Mouse (Mus musculus): ENCODE data around the gene Bcl7c. TPM values are rescaled to one million over a fixed set of nuclear protein-coding genes. Genes with fewer than 3 reads are reported as not detected.

Gene Bcl7c
- polyA plus RNA-seq (2015; fragmentation: Nextera tagmentation; extraction: Ambion mirVana) = 26.6 and 27.7 TPM in 2 replicates

DNA sequence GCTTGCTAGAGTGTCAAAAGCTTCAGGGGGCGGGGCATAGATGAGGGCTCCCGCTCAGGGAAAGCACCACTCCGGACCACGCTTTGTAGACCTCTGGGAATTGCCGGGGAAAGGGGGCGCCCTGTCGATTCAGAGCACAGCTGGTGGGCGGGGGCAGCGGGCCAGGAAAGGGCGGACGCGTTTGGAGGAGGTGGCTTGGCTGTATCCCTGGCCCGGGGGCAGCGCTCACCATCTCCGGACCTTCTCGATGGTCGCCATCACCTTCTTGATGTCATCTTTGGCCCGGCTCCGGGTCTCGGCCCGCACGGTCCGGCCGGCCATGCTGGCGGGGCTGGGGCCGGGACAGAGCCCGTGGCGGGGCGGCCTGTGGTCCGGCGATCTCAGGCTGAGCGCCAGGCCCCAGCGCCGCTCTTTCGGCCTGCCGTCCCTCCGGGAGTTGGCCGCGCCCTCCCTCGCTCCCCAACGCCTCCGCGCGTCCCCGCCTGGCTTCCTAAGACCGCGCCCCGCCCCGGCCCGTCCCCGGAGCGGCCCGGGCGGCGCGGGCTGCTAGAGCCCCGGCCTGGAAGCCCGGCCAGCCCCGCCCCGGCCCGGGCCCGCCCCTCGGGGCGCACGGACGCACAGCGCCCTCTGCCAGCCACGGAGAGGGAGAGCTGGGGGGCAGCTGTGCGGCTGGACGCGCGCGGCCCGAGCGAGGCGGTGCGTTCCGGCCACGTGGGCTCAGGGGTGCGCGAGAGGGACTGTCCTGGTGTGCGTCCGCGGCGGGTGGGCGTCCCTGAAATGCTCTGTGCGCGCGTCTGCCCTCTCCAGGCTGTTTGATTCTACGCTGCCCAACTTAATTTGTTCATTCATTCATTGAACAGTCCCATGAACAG, at the start of gene Bcl7c:
Gene Bcl7c, minus strand, starts transcription at position 727 of the 872 bp plus-strand sequence.
- Histone ChIP-seq H3K36me3 (ENCODE audit: control insufficient read depth, insufficient read depth) (peaks cover 24% of the 10 kb centered on the region; the same call in 1 of the 2 replicates), H3K4me2 (replicated peaks; ENCODE audit: low read depth) (peak within 1 kb of the TSS; percentile 86), H3K4me1 (replicated peaks; ENCODE audit: control insufficient read depth, insufficient read depth, low read length) (peaks cover 9% of the 10 kb centered on the region; the same call in 1 of the 2 replicates), H3K27ac (ENCODE audit: low read depth, low read length) (peak within 1 kb of the TSS; percentile 95), H3K9me3 (ENCODE audit: control insufficient read depth) (no peaks in the 10 kb centered on the region), H3K4me3 (ENCODE audit: low read depth, low read length) (peak within 1 kb of the TSS; percentile 80), H3K27me3 (replicated peaks; ENCODE audit: control insufficient read depth, insufficient read depth, low read length) (no peaks in the 10 kb centered on the region), H3K9ac (ENCODE audit: low read depth, low read length) (peak within 1 kb of the TSS; percentile 77)
- peak; percentile 81 for ATAC-seq
- TF ChIP-seq CTCF (IDR thresholded peaks at IDR 0.05; ENCODE audit: low read depth) = peak; percentile 80
- under 1% methylated on average over 71 of the region's 90 CpGs for WGBS

DNA sequence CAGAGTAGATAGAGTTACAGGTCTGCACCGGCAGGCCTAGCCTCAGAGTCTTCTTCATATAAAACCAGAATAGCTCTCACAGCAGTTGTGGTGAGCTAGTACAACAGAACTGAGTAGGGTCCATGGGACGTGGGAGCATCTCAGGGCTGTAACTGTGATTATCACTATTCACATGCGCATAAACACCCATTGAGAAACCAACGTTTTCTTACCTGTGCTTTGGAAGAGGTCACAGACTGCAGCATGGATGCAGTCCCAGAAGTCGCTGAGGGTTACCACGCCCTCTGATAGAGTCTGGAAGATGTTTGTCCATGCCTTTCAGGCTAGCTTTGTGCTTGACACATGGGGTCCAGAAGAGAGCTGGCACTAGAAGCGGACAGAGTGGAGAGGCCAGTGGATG, 45.0 kb upstream of the Bcl7c start:
- peaks cover 83% of the 10 kb centered on the region for H3K36me3 ChIP-seq (ENCODE audit: control insufficient read depth, insufficient read depth)
- H3K27ac ChIP-seq (ENCODE audit: low read depth, low read length) = no peak overlapping the region
- H3K9ac ChIP-seq (ENCODE audit: low read depth, low read length) = no peak overlapping the region
- no peak for ATAC-seq
- no peak for TF ChIP-seq CTCF (IDR thresholded peaks at IDR 0.05; ENCODE audit: low read depth)
- H3K9me3 ChIP-seq (ENCODE audit: control insufficient read depth) = no peaks in the 10 kb centered on the region
- no peaks in the 10 kb centered on the region for H3K27me3 ChIP-seq (replicated peaks; ENCODE audit: control insufficient read depth, insufficient read depth, low read length)
- H3K4me3 ChIP-seq (ENCODE audit: low read depth, low read length) = no peak overlapping the region
- 75% methylated on average over 7 of the region's 7 CpGs for WGBS
- H3K4me2 ChIP-seq (replicated peaks; ENCODE audit: low read depth) = no peak overlapping the region
- H3K4me1 ChIP-seq (replicated peaks; ENCODE audit: control insufficient read depth, insufficient read depth, low read length) = no peaks in the 10 kb centered on the region

DNA sequence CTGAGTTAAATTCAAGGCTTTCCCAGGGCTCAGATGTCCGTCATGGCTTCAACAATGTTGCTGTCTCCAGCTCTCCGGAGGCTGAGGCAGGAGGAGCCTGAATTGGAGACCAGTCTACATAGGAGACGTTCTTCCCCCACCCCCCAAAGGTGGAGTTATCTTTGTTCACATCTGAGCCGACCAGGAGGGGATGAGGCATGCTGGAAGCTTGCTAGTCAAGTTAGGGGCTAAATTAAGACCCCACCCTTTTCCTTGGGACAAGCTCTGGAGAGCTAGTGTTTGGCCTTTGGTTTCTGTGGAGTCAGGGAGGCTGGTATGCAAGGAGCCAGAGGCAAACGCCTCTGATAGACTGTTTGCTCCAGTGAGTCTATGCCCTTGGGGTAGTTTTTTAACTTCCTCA, 44.4 kb upstream of the Bcl7c start:
- peaks cover 89% of the 10 kb centered on the region for H3K36me3 ChIP-seq (ENCODE audit: control insufficient read depth, insufficient read depth)
- H3K4me1 ChIP-seq (replicated peaks; ENCODE audit: control insufficient read depth, insufficient read depth, low read length) = no peaks in the 10 kb centered on the region
- TF ChIP-seq CTCF (IDR thresholded peaks at IDR 0.05; ENCODE audit: low read depth) = no peak
- WGBS = 54% methylated on average over 5 of the region's 5 CpGs
- H3K9me3 ChIP-seq (ENCODE audit: control insufficient read depth) = no peaks in the 10 kb centered on the region
- H3K27ac ChIP-seq (ENCODE audit: low read depth, low read length) = no peak overlapping the region
- H3K27me3 ChIP-seq (replicated peaks; ENCODE audit: control insufficient read depth, insufficient read depth, low read length) = no peaks in the 10 kb centered on the region
- H3K4me2 ChIP-seq (replicated peaks; ENCODE audit: low read depth) = no peak overlapping the region
- no peak overlapping the region for H3K9ac ChIP-seq (ENCODE audit: low read depth, low read length)
- ATAC-seq = no peak
- H3K4me3 ChIP-seq (ENCODE audit: low read depth, low read length) = no peak overlapping the region

DNA sequence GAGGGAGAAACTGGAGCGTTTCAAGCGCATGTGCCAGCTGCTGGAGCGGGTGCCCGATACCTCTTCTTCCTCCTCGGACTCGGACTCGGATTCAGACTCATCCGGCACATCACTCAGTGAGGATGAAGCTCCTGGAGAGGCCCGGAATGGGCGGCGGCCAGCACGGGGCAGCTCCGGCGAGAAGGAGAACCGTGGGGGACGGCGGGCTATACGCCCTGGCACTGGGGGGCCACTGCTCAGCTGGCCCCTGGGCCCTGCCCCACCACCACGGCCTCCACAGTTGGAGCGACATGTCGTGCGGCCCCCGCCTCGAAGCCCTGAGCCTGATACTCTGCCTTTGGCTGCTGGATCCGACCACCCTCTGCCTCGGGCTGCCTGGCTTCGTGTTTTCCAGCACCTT, 43.3 kb upstream of the Bcl7c start:
- no peak for TF ChIP-seq CTCF (IDR thresholded peaks at IDR 0.05; ENCODE audit: low read depth)

DNA sequence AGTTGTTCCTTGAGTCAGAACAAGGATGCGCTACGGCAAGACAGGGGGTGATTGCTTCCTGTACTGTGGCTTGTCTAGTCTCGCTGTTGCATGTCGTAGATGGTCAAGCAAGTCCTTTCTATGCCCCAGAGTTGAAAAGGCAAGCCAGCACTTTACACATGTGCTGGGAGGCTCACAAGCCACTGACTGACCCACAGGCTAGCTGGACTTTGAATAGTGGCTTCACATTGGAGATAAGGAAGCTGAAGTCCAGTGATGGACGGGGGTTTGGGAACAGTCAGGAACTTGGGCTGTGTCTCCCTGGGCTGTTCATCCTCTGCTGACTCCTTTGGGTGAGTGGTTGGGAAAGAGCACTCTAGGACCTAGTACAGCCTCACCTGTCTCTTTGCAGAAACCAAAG, 42.9 kb upstream of the Bcl7c start:
- no peak overlapping the region for H3K4me3 ChIP-seq (ENCODE audit: low read depth, low read length)
- H3K4me2 ChIP-seq (replicated peaks; ENCODE audit: low read depth) = no peak overlapping the region
- ATAC-seq = no peak
- 86% methylated on average over 5 of the region's 5 CpGs for WGBS
- H3K4me1 ChIP-seq (replicated peaks; ENCODE audit: control insufficient read depth, insufficient read depth, low read length) = no peaks in the 10 kb centered on the region
- no peak overlapping the region for H3K9ac ChIP-seq (ENCODE audit: low read depth, low read length)
- no peak for TF ChIP-seq CTCF (IDR thresholded peaks at IDR 0.05; ENCODE audit: low read depth)
- H3K36me3 ChIP-seq (ENCODE audit: control insufficient read depth, insufficient read depth) = peaks cover 77% of the 10 kb centered on the region
- H3K9me3 ChIP-seq (ENCODE audit: control insufficient read depth) = no peaks in the 10 kb centered on the region
- no peak overlapping the region for H3K27ac ChIP-seq (ENCODE audit: low read depth, low read length)
- H3K27me3 ChIP-seq (replicated peaks; ENCODE audit: control insufficient read depth, insufficient read depth, low read length) = no peaks in the 10 kb centered on the region

More for the DNA sequence above, 43.3 kb upstream of the Bcl7c start:
- no peak overlapping the region for H3K27ac ChIP-seq (ENCODE audit: low read depth, low read length)
- 92% methylated on average over 27 of the region's 27 CpGs for WGBS
- H3K4me3 ChIP-seq (ENCODE audit: low read depth, low read length) = no peak overlapping the region
- no peaks in the 10 kb centered on the region for H3K4me1 ChIP-seq (replicated peaks; ENCODE audit: control insufficient read depth, insufficient read depth, low read length)
- ATAC-seq = no peak
- H3K9me3 ChIP-seq (ENCODE audit: control insufficient read depth) = no peaks in the 10 kb centered on the region
- H3K27me3 ChIP-seq (replicated peaks; ENCODE audit: control insufficient read depth, insufficient read depth, low read length) = no peaks in the 10 kb centered on the region
- H3K36me3 ChIP-seq (ENCODE audit: control insufficient read depth, insufficient read depth) = peaks cover 81% of the 10 kb centered on the region
- no peak overlapping the region for H3K9ac ChIP-seq (ENCODE audit: low read depth, low read length)
- no peak overlapping the region for H3K4me2 ChIP-seq (replicated peaks; ENCODE audit: low read depth)

DNA sequence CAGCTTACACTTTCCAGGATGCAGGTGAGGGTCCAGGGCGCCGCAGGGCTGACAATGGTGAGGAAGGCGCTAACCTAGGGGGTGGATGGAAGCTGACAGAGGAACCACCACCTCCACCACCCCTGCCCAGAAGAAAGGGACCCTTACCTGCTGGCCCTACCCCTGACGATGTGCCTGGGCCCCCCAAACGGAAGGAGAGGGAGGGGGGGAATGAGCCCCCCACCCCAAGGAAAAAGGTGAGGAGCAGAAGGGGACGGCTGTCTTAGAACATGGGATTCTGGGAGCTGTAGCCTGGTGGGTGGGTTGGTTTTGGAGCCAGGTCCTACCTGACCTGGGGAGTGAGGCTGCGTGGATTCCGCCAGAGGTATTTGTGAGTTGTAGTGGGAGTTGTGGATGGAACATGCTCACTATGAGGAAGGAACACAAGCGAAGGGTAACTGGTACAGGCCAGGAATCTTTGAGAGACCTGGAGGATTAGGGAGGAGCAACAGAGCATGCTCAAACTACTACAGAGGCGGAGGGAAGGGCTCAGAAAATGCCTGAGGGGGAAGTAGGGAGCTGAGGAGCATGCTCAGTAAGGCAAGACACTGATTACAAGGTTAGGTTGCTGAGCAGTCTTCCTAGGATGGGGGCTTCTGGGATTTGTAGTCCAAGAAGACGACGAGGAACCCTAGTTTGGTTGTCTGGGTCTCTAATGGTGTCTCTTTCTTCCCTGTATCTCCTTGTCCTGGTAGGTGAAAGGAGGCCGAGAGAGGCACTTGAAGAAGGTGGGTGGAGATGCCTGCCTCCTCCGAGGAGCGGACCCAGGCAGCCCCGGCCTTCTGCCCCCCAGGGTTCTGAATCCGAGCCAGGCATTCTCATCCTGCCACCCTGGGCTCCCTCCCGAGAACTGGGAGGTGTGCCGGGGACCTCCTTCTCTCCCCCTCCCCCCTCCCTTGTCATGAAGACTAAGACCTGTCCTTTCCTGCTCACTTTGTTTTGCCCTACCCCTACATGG, 41.7 kb upstream of the Bcl7c start:
- no peak for ATAC-seq
- H3K4me2 ChIP-seq (replicated peaks; ENCODE audit: low read depth) = no peak overlapping the region
- no peak overlapping the region for H3K4me3 ChIP-seq (ENCODE audit: low read depth, low read length)
- H3K36me3 ChIP-seq (ENCODE audit: control insufficient read depth, insufficient read depth) = peaks cover 72% of the 10 kb centered on the region
- no peaks in the 10 kb centered on the region for H3K9me3 ChIP-seq (ENCODE audit: control insufficient read depth)
- H3K4me1 ChIP-seq (replicated peaks; ENCODE audit: control insufficient read depth, insufficient read depth, low read length) = no peaks in the 10 kb centered on the region
- TF ChIP-seq CTCF (IDR thresholded peaks at IDR 0.05; ENCODE audit: low read depth) = no peak
- no peak overlapping the region for H3K9ac ChIP-seq (ENCODE audit: low read depth, low read length)
- H3K27me3 ChIP-seq (replicated peaks; ENCODE audit: control insufficient read depth, insufficient read depth, low read length) = no peaks in the 10 kb centered on the region
- WGBS = 88% methylated on average over 19 of the region's 19 CpGs
- no peak overlapping the region for H3K27ac ChIP-seq (ENCODE audit: low read depth, low read length)

Data from intestine, postnatal 0 days (tissue).